In genomic region chr11:85777950-85778349, GRCm38 (mm10) we compare ENCODE assay signal across 26 mouse cellular contexts. TPM values are rescaled to one million over a fixed set of nuclear protein-coding genes. Genes with fewer than 3 reads are reported as not detected.
DNase-seq lines count a peak whose midpoint lies in the region; ATAC-seq and TF ChIP-seq lines count a peak whose summit lies in the region.
"Had no signal": no experiment of that assay in that cellular context is flagged by ENCODE, and none has a peak within 500 bp of the region (broad histone marks: within the 10 kb centered on the region; RNA-seq: fewer than 3 reads in every experiment).

No protein-coding gene starts in this region.

- H3K27ac ChIP-seq in embryonic facial prominence, embryonic 12.5 days, result 0 out of 2 replicates have a peak overlapping the region, but pooled peaks have one; percentile 41
- no peak overlapping the region for H3K27ac ChIP-seq in embryonic facial prominence, embryonic 10.5 days (replicated peaks)
- peak overlapping the region; percentile 68 for H3K27ac ChIP-seq in lung, embryonic 14.5 days (ENCODE audit: low read depth)
- 0 out of 2 replicates have a peak overlapping the region, but pooled peaks have one; percentile 8 for H3K27ac ChIP-seq in embryonic facial prominence, embryonic 14.5 days (replicated peaks; ENCODE audit: low read depth, low read length)
- H3K27ac ChIP-seq in thymus, adult 2 months (ENCODE audit: control insufficient read depth, insufficient read depth, low read length), result no peak overlapping the region
- no peak overlapping the region for H3K27ac ChIP-seq in midbrain, embryonic 16.5 days (ENCODE audit: low read length)
- H3K27ac ChIP-seq: forebrain, embryonic 13.5 days; heart, embryonic 15.5 days; hindbrain, embryonic 10.5 days; hindbrain, embryonic 13.5 days had no signal

- no peaks in the 10 kb centered on the region for H3K9me3 ChIP-seq in embryonic facial prominence, embryonic 12.5 days
- peaks cover 2% of the 10 kb centered on the region; the same call in 1 of the 2 replicates for H3K9me3 ChIP-seq in embryonic facial prominence, embryonic 10.5 days
- H3K9me3 ChIP-seq in lung, embryonic 14.5 days (ENCODE audit: low read depth, low read length), result no peaks in the 10 kb centered on the region
- H3K9me3 ChIP-seq in embryonic facial prominence, embryonic 14.5 days (ENCODE audit: control insufficient read depth, low read length), result no peaks in the 10 kb centered on the region
- H3K9me3 ChIP-seq in midbrain, embryonic 16.5 days (replicated peaks; ENCODE audit: control insufficient read depth, low read length, poor library complexity, severe bottlenecking), result no peaks in the 10 kb centered on the region
- H3K9me3 ChIP-seq: forebrain, embryonic 13.5 days; heart, embryonic 12.5 days; heart, embryonic 15.5 days; hindbrain, embryonic 10.5 days; hindbrain, embryonic 13.5 days had no signal

- no peak for TF ChIP-seq CTCF in lung, embryonic 14.5 days (IDR thresholded peaks at IDR 0.05; ENCODE audit: low read depth)
- TF ChIP-seq CTCF in thymus, adult 2 months (IDR thresholded peaks at IDR 0.05; ENCODE audit: borderline replicate concordance, control insufficient read depth, extremely low read depth, insufficient read depth, low read length, poor library complexity), result no peak

- no peak for DNase-seq in embryonic facial prominence, embryonic 10.5 days (ENCODE audit: low spot score)
- DNase-seq in lung, embryonic 14.5 days, result no peak
- no peak for DNase-seq in lung, postnatal 4 days
- DNase-seq in embryonic facial prominence, embryonic 14.5 days (ENCODE audit: low spot score), result no peak
- DNase-seq in lung, postnatal 25 days (ENCODE audit: low spot score), result peak; percentile 48
- DNase-seq in thymus, adult 2 months, result no peak
- DNase-seq: adrenal gland, postnatal 10 days; cerebellum, adult 11 months; cerebellum, adult 2 months; cerebellum, adult 9-11 months; cerebellum, postnatal 25 days; gastrocnemius, postnatal 25 days; heart, adult 18-20 months; heart, postnatal 10 days; heart, postnatal 36 days had no signal

- WGBS in embryonic facial prominence, embryonic 12.5 days, result 85% methylated on average over 2 of the region's 2 CpGs
- 85% methylated on average over 2 of the region's 2 CpGs for WGBS in embryonic facial prominence, embryonic 10.5 days
- 53% methylated on average over 2 of the region's 2 CpGs for WGBS in lung, embryonic 14.5 days
- 82% methylated on average over 2 of the region's 2 CpGs for WGBS in embryonic facial prominence, embryonic 14.5 days
- WGBS in thymus, adult 2 months, result 95% methylated on average over 2 of the region's 2 CpGs
- 93% methylated on average over 2 of the region's 2 CpGs for WGBS in midbrain, embryonic 16.5 days

- H3K4me1 ChIP-seq in embryonic facial prominence, embryonic 12.5 days, result peaks cover 35% of the 10 kb centered on the region
- peaks cover 64% of the 10 kb centered on the region for H3K4me1 ChIP-seq in embryonic facial prominence, embryonic 10.5 days
- H3K4me1 ChIP-seq in lung, embryonic 14.5 days (ENCODE audit: insufficient read depth), result peaks cover 40% of the 10 kb centered on the region
- H3K4me1 ChIP-seq in embryonic facial prominence, embryonic 14.5 days (ENCODE audit: control insufficient read depth, insufficient read depth, low read length), result peaks cover 31% of the 10 kb centered on the region
- no peaks in the 10 kb centered on the region for H3K4me1 ChIP-seq in thymus, adult 2 months (replicated peaks; ENCODE audit: control insufficient read depth, insufficient read depth, low read length)
- H3K4me1 ChIP-seq in midbrain, embryonic 16.5 days (ENCODE audit: control insufficient read depth, insufficient read depth, low read length), result no peaks in the 10 kb centered on the region
- H3K4me1 ChIP-seq: forebrain, embryonic 13.5 days had no signal

- H3K9ac ChIP-seq in embryonic facial prominence, embryonic 12.5 days, result no peak overlapping the region
- no peak overlapping the region for H3K9ac ChIP-seq in lung, embryonic 14.5 days
- H3K9ac ChIP-seq in embryonic facial prominence, embryonic 14.5 days (ENCODE audit: low read depth, low read length), result no peak overlapping the region
- no peak overlapping the region for H3K9ac ChIP-seq in midbrain, embryonic 16.5 days (ENCODE audit: low read depth, low read length)
- H3K9ac ChIP-seq: forebrain, embryonic 13.5 days; heart, embryonic 12.5 days; heart, embryonic 15.5 days; hindbrain, embryonic 13.5 days had no signal

- H3K27me3 ChIP-seq in embryonic facial prominence, embryonic 12.5 days, result 0 out of 2 replicates have a peak, but pooled peaks cover 6% of the 10 kb centered on the region
- peaks cover 71% of the 10 kb centered on the region for H3K27me3 ChIP-seq in embryonic facial prominence, embryonic 10.5 days (replicated peaks; ENCODE audit: low read depth, poor library complexity, severe bottlenecking)
- H3K27me3 ChIP-seq in lung, embryonic 14.5 days (ENCODE audit: insufficient read depth, low read length), result no peaks in the 10 kb centered on the region
- 0 out of 2 replicates have a peak, but pooled peaks cover 1% of the 10 kb centered on the region for H3K27me3 ChIP-seq in embryonic facial prominence, embryonic 14.5 days (replicated peaks; ENCODE audit: control insufficient read depth, insufficient read depth, low read length)
- H3K27me3 ChIP-seq in thymus, adult 2 months (ENCODE audit: control insufficient read depth, insufficient read depth, low read length), result no peaks in the 10 kb centered on the region
- H3K27me3 ChIP-seq in midbrain, embryonic 16.5 days (ENCODE audit: control insufficient read depth, insufficient read depth, low read depth, low read length), result no peaks in the 10 kb centered on the region
- H3K27me3 ChIP-seq: forebrain, embryonic 13.5 days had no signal

- H3K4me3 ChIP-seq in embryonic facial prominence, embryonic 12.5 days, result no peak overlapping the region
- no peak overlapping the region for H3K4me3 ChIP-seq in embryonic facial prominence, embryonic 10.5 days
- no peak overlapping the region for H3K4me3 ChIP-seq in lung, embryonic 14.5 days (ENCODE audit: low read depth, low read length)
- no peak overlapping the region for H3K4me3 ChIP-seq in embryonic facial prominence, embryonic 14.5 days (ENCODE audit: low read depth, low read length)
- H3K4me3 ChIP-seq in thymus, adult 2 months (ENCODE audit: control insufficient read depth, insufficient read depth, low read length), result no peak overlapping the region
- no peak overlapping the region for H3K4me3 ChIP-seq in midbrain, embryonic 16.5 days (ENCODE audit: low read depth, low read length)
- H3K4me3 ChIP-seq: erythroblast, embryonic 14.5 days; forebrain, embryonic 13.5 days; heart, embryonic 12.5 days; heart, embryonic 15.5 days; hindbrain, embryonic 10.5 days; hindbrain, embryonic 13.5 days had no signal

- no peak overlapping the region for H3K4me2 ChIP-seq in embryonic facial prominence, embryonic 12.5 days (replicated peaks)
- H3K4me2 ChIP-seq in lung, embryonic 14.5 days, result no peak overlapping the region
- H3K4me2 ChIP-seq in embryonic facial prominence, embryonic 14.5 days (ENCODE audit: low read depth, low read length), result no peak overlapping the region
- no peak overlapping the region for H3K4me2 ChIP-seq in midbrain, embryonic 16.5 days (ENCODE audit: low read length)
- H3K4me2 ChIP-seq: forebrain, embryonic 13.5 days; heart, embryonic 12.5 days; heart, embryonic 15.5 days; hindbrain, embryonic 13.5 days had no signal

- TF ChIP-seq POLR2A in thymus, adult 2 months (IDR thresholded peaks at IDR 0.05; ENCODE audit: control insufficient read depth, extremely low read depth, insufficient read depth, low read length, poor library complexity), result no peak

- H3K36me3 ChIP-seq in embryonic facial prominence, embryonic 12.5 days, result no peaks in the 10 kb centered on the region
- H3K36me3 ChIP-seq in embryonic facial prominence, embryonic 10.5 days (replicated peaks), result no peaks in the 10 kb centered on the region
- H3K36me3 ChIP-seq in lung, embryonic 14.5 days (ENCODE audit: insufficient read depth), result no peaks in the 10 kb centered on the region
- H3K36me3 ChIP-seq in embryonic facial prominence, embryonic 14.5 days (ENCODE audit: control insufficient read depth, insufficient read depth, low read length), result no peaks in the 10 kb centered on the region
- no peaks in the 10 kb centered on the region for H3K36me3 ChIP-seq in thymus, adult 2 months (ENCODE audit: control insufficient read depth, insufficient read depth, low read length)
- H3K36me3 ChIP-seq in midbrain, embryonic 16.5 days (ENCODE audit: control insufficient read depth, insufficient read depth, low read length), result no peaks in the 10 kb centered on the region
- H3K36me3 ChIP-seq: heart, embryonic 12.5 days; heart, embryonic 15.5 days; hindbrain, embryonic 10.5 days; hindbrain, embryonic 13.5 days had no signal

- no peak for ATAC-seq in embryonic facial prominence, embryonic 12.5 days (ENCODE audit: insufficient number of reproducible peaks, insufficient read depth, low FRiP score, low TSS enrichment)
- no peak for ATAC-seq in lung, embryonic 14.5 days (ENCODE audit: insufficient read depth)
- no peak for ATAC-seq in embryonic facial prominence, embryonic 14.5 days (ENCODE audit: low read depth)
- ATAC-seq in midbrain, embryonic 16.5 days, result no peak
- ATAC-seq: activated CD4-positive, CD25-positive, alpha-beta regulatory T cell, adult 4 months; forebrain, embryonic 13.5 days; forebrain, embryonic 16.5 days; hindbrain, embryonic 16.5 days had no signal

RNA-seq across cellular contexts. Expression of gene Tbx2, which starts 54.4 kb away (rescaled TPM):
- 20.5 and 21.6 TPM in 2 replicates for polyA plus RNA-seq in embryonic facial prominence, embryonic 12.5 days (2016; fragmentation: Nextera tagmentation; extraction: Ambion mirVana)
- polyA plus RNA-seq in embryonic facial prominence, embryonic 10.5 days (2016; fragmentation: Nextera tagmentation; extraction: Ambion mirVana), result 9.9 and 10.9 TPM in 2 replicates
- polyA plus RNA-seq in lung, embryonic 14.5 days (2014; fragmentation: Nextera tagmentation; extraction: Ambion mirVana), result 61.4 and 67.5 TPM in 2 replicates
- polyA plus RNA-seq in embryonic facial prominence, embryonic 14.5 days (2014; fragmentation: Nextera tagmentation; extraction: Ambion mirVana), result 6.3 and 6.5 TPM in 2 replicates
- polyA plus RNA-seq in thymus, adult 2 months (2012; rRNA removed), result 2.7 and 3.5 TPM in 2 replicates
- polyA plus RNA-seq in midbrain, embryonic 16.5 days (2015; fragmentation: Nextera tagmentation; extraction: Ambion mirVana), result 0.39 and 0.57 TPM in 2 replicates

Comparison
In these comparisons a context has a peak if more than half of its experiments do, and no peak if none do; other contexts are left out.
1. H3K27ac ChIP-seq: peak in embryonic facial prominence, embryonic 12.5 days (single experiment), lung, embryonic 14.5 days (single experiment) and embryonic facial prominence, embryonic 14.5 days (single experiment); none in embryonic facial prominence, embryonic 10.5 days (single experiment), thymus, adult 2 months (single experiment) and midbrain, embryonic 16.5 days (single experiment).